Comparison of ENCODE assay signal across 8 mouse cellular contexts in the genomic region with DNA sequence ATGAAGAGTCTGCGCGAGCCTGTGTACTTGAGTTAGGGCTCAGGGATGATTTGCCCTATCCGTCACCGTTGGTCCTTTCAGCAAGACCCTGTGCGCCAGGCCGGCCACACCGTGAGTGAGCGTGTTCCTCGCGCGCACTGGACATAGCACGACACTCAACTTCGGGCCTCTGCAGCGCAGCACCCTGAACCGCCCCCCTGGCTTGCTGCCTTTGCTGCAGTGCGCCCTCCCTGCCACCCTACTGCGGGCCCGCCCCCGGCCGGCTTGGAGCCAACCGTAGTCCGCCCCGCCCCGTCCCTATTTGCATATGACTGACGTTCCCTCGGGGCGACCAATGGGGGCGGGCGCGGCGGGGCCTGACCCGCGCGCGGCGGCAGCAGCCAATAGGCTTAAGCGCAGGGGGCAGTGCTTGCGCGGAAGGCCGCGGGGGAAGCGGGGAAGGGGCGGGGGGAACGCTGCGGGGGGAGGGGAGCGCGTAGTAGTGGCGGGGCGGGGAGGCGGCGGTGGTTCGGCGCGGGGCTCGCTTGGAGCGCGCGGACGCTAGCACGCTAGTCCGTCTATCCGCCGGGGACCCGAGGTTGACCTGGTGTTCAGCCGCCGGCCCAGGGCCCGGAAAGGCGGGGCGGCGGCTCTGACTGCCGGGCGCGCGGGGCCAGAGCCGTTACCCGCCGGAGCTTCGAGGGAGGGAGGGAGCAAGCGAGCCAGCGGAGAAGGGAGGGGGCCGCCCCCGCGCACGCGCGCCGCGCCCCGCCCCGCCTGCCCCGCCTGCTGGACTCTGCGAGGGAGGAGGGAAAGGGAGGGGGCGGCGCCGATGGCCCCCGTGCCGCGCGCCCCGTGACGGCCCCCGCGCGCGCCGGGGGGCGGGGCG. TPM values are rescaled to one million over a fixed set of nuclear protein-coding genes. Genes with fewer than 3 reads are reported as not detected.
DNase-seq lines count a peak whose midpoint lies in the region; ATAC-seq lines count a peak whose summit lies in the region.

No protein-coding gene starts in this region.

- ATAC-seq in intestine, embryonic 15.5 days = peak; percentile 84

- H3K9me3 ChIP-seq in intestine, embryonic 15.5 days = no peaks in the 10 kb centered on the region

- WGBS in intestine, embryonic 15.5 days = under 1% methylated on average over 59 of the region's 108 CpGs

- peak overlapping the region; percentile 98 for H3K27ac ChIP-seq in intestine, embryonic 15.5 days

- DNase-seq in adrenal gland, adult 2 months = peak; percentile 99
- peak; percentile 99 for DNase-seq in embryo, embryonic 11 days
- peak; percentile 99 for DNase-seq in gastrocnemius, postnatal 25 days
- peak; percentile 95 to 98 for DNase-seq in left cerebral cortex, postnatal 25 days (ENCODE audit: low spot score in 2 of 2)
- peak; percentile 98 for DNase-seq in mesoderm, embryonic 11.5 days (ENCODE audit: low read depth, low spot score)
- DNase-seq in right cerebral cortex, postnatal 25 days = peak; percentile 95
- DNase-seq in urinary bladder, postnatal 36 days (ENCODE audit: low spot score in 2 of 2) = peak; percentile 92 to 98

- peak overlapping the region; percentile 76 for H3K4me3 ChIP-seq in intestine, embryonic 15.5 days (replicated peaks)

- H3K27me3 ChIP-seq in intestine, embryonic 15.5 days (replicated peaks) = no peaks in the 10 kb centered on the region

- H3K4me1 ChIP-seq in intestine, embryonic 15.5 days (replicated peaks) = peaks cover 53% of the 10 kb centered on the region

- H3K4me2 ChIP-seq in intestine, embryonic 15.5 days (replicated peaks) = peak overlapping the region; percentile 92

- intact Hi-C loops in left cerebral cortex, postnatal 25 days (cut with DNase I) = loop anchor here (1.0 to 2.0 kb wide), 2 partner anchors 15 to 34 kb away; partner anchors contain the start of gene Pafah1b3

- peaks cover 20% of the 10 kb centered on the region for H3K36me3 ChIP-seq in intestine, embryonic 15.5 days

- peak overlapping the region; percentile 76 for H3K9ac ChIP-seq in intestine, embryonic 15.5 days

RNA-seq across cellular contexts. Expression of gene Cic, which starts 14.5 kb away (rescaled TPM):
- total RNA-seq in adrenal gland, adult 2 months (2021) = 100 to 1,000 TPM; 102 to 108 TPM
- polyA plus RNA-seq in adrenal gland, adult 2 months (2012; rRNA removed) = 111 and 123 TPM in 2 replicates
- 10 to 100 TPM; 29.0 to 30.4 TPM for total RNA-seq in gastrocnemius, postnatal 25 days (2021)
- polyA plus RNA-seq in intestine, embryonic 15.5 days (2015; fragmentation: Nextera tagmentation; extraction: Ambion mirVana) = 26.1 and 26.6 TPM in 2 replicates
- total RNA-seq in left cerebral cortex, postnatal 25 days (2021) = 100 to 1,000 TPM; 211 to 223 TPM

RNA-seq across cellular contexts. Expression of gene Pafah1b3, which starts 15.8 kb away (rescaled TPM):
- 10 to 100 TPM; 33.4 to 33.8 TPM for total RNA-seq in adrenal gland, adult 2 months (2021)
- polyA plus RNA-seq in adrenal gland, adult 2 months (2012; rRNA removed) = 29.4 and 35.9 TPM in 2 replicates
- total RNA-seq in gastrocnemius, postnatal 25 days (2021) = 1 to 10 TPM; 1.4 to 1.5 TPM
- polyA plus RNA-seq in intestine, embryonic 15.5 days (2015; fragmentation: Nextera tagmentation; extraction: Ambion mirVana) = 173 TPM in 2 replicates
- 10 to 100 TPM; 26.7 to 28.0 TPM for total RNA-seq in left cerebral cortex, postnatal 25 days (2021)

RNA-seq across cellular contexts. Expression of gene Prr19, which starts 19.2 kb away (rescaled TPM):
- not detected for total RNA-seq in adrenal gland, adult 2 months (2021)
- not detected in 2 replicates for polyA plus RNA-seq in adrenal gland, adult 2 months (2012; rRNA removed)
- not detected for total RNA-seq in gastrocnemius, postnatal 25 days (2021)
- 0.41 and 0.71 TPM in 2 replicates for polyA plus RNA-seq in intestine, embryonic 15.5 days (2015; fragmentation: Nextera tagmentation; extraction: Ambion mirVana)
- not detected for total RNA-seq in left cerebral cortex, postnatal 25 days (2021)

RNA-seq across cellular contexts. Expression of gene Tmem145, which starts 23.9 kb away (rescaled TPM):
- total RNA-seq in adrenal gland, adult 2 months (2021) = 1 to 10 TPM; 1.9 to 2.2 TPM
- polyA plus RNA-seq in adrenal gland, adult 2 months (2012; rRNA removed) = 8.3 and 9.3 TPM in 2 replicates
- not detected for total RNA-seq in gastrocnemius, postnatal 25 days (2021)
- polyA plus RNA-seq in intestine, embryonic 15.5 days (2015; fragmentation: Nextera tagmentation; extraction: Ambion mirVana) = 1.2 and 1.3 TPM in 2 replicates
- 10 to 100 TPM; 47.8 to 55.1 TPM for total RNA-seq in left cerebral cortex, postnatal 25 days (2021)

RNA-seq across cellular contexts. Expression of gene Erf, which starts 31.4 kb away (rescaled TPM):
- 10 to 100 TPM; 16.5 to 26.6 TPM for total RNA-seq in adrenal gland, adult 2 months (2021)
- polyA plus RNA-seq in adrenal gland, adult 2 months (2012; rRNA removed) = 50.4 and 52.8 TPM in 2 replicates
- 1 to 10 TPM; 5.8 to 7.2 TPM for total RNA-seq in gastrocnemius, postnatal 25 days (2021)
- polyA plus RNA-seq in intestine, embryonic 15.5 days (2015; fragmentation: Nextera tagmentation; extraction: Ambion mirVana) = 14.8 TPM in 2 replicates
- 10 to 100 TPM; 65.1 to 75.6 TPM for total RNA-seq in left cerebral cortex, postnatal 25 days (2021)

Comparison
In these comparisons a context has a peak if more than half of its experiments do, and no peak if none do; other contexts are left out.
1. Peak in every context shown above with its lines: DNase-seq, ATAC-seq, H3K4me3 ChIP-seq and H3K27ac ChIP-seq.
2. RNA of gene Pafah1b3, which starts 15.8 kb away (total RNA-seq): 33.4 to 33.8 TPM in adrenal gland, adult 2 months and 26.7 to 28.0 TPM in left cerebral cortex, postnatal 25 days; 1.4 to 1.5 TPM in gastrocnemius, postnatal 25 days; every median in the first group is over 10 times any median in the second.